Mouse (Mus musculus) c-Kit-positive CD71-negative TER-119-negative erythroid progenitor cells, embryonic 14.5 days (primary cell): Measurements from ENCODE around the gene Rab19.
"Not testable (repeated sequence)": the region's sequence is repeated elsewhere in the genome, so short reads cannot be mapped to it uniquely, and the experiment has no call there.

Experiments used
- DNase-seq: peaks from one replicate; pipeline ENCODE4 v3.0.0-alpha.2; 2013; ENCODE audit warnings: low read depth

Rab19 gene

DNA sequence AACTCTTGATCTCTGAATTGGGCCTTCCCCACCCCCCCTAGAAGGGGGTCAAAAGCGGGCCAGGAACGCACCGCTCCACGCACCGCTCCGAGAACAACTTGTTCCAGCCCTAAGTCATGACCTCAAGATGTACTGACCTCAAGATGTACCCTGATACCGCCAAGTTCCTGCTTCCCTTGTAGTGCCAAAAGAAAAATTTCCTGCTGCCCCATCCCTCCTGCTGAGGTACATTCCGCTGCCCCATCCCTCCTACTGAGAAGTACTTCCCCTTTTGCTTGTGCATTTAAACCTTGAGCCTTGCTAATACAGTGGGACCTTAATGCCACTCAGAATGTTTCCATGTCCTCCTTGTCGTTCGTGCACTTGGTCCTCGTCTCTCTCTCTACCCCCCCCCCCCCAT, 49.7 kb downstream of the Rab19 start:
- DNase-seq, result no peak

DNA sequence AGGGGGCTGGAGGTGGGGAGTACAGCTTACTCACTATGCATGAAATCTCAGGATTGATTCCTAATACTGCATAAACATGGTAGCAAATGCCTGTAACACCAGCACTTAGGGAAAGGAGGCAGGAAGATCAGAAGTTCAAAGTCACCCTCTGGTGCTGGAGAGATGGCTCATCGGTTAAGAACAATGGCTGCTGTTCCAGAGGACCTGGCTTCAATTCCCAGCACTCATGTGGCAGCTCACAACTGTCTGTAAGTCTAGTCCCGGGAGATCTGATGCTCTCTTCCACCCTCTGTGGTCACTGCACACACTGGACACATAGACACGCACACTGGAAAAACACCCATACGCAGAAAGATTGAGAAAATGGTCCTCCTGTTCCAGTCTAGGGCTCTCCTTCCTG, 52.2 kb downstream of the Rab19 start:
- DNase-seq, result no peak

DNA sequence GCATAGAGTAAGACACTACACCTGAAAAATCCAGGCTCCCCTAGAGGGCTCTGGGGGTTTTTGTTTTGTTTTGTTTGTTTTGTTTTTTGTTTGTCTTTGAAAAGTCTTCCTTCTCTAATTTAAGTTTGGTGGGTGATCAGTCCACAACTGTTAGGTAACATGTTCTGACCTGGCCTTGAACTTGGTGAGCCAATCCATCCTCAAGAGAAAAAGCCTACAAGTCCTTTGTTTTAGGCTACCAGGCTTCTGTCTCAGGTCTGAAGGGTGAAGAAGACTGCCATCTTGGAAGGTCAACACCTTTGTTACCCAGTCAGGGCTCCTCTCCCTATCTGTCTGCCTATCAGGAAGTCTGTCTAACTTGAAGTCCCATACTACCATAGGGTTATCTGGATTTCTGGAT, 52.7 kb downstream of the Rab19 start:
- no peak for DNase-seq

DNA sequence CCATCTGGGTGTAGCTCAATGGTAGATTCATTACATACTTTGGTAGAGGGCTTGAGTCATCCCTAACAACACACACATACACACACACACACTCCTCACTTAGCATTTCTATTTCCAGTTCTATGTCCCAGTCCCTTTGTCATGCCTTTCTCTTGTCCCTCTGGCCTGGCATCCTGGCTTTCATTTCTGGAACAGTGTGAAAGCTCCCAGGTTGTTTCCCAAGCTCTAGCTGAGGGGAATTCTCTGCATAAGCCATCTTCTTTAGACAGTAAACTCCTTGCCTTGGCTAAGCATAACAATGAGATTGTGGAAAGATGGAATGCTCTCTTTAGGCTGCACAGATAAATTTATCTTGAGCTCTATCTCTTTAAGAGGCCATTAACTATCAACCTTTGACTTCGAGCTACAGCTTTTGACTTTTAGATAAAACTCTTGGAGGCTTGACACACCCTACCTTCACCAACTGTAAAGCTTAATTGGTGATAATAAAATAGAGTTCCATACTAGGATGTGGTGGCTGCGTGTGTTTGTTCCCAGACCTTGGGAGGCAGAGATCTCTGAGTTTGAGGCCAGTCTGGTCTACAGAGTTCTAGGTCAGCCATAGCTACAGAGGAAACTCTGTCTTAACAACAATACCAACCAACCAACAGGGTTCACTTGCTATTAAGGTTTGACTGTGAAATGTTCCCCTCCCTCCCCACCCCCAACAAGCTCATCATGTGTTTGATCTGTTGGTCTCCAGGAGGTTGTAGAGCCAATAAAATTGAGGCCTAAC, 53.3 kb downstream of the Rab19 start:
- DNase-seq, result no peak

DNA sequence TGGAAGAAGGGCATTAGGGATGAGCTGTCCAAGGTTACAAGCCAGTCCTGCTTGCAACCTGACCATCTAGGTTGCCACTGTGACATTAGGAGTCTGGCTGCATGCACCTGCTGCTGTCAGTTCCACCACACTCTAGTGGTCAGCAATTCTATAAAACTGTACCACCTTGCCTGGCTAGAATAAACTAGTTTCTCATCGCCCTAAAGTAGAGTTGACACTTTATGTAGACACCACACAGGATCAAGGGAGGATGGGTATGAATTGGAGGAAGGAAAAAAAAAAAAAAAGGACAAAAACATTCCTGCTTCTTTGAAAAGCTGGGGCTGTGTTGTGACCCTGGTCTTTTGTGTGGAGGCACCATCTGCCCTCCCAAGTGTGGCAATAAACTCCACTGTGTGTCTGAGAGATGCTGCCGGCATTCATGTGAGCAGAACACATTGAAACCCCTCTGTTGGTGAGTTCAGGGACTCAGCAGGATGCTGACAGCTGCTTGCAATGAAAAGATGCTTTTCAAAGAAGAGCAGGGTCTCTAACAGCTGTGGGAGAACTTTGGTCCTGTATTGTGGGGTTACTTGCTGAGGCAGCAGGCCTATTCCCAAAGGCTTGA, 54.0 kb downstream of the Rab19 start:
- DNase-seq, result no peak

DNA sequence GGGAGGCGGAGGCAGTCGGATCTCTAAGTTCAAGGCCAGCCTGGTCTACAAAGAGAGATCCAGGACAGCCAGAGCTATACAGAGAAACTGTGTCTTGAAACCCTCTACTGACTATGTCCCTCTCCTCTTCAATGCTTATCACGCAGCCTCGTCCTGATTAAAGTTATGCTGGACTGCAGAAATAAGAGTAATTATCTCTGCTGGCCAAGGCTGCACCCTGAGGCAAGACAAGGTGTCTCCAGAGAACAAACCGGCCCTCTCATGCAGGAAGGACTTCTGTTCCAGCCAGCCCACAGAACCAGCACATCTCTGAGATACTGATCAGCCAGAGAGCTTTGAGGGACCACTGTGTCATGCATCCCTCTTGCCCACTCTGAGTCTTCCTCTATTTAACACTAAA, 54.9 kb downstream of the Rab19 start:
- no peak for DNase-seq

DNA sequence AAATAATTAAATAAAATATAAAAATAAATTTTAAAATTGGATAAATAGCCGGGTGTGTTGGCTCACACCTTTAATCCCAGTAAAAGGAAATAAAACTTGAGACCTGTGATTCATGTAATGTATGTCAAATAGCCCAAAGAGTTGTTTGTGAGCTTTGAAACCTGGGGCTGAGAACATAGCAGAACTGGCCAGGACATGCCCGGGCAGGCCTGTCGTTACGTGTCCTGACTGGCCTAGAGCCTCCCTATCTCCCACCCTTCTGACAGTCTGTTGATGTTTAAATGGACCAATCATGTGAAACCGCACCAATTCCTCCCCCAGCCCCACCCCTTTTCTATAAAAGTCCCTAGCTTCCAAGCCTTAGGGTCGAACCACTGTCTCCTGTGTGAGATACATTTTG, 56.5 kb downstream of the Rab19 start:
- DNase-seq, result not testable (repeated sequence)
